Mouse (Mus musculus) olfactory bulb, adult 2 months (tissue): ENCODE results near the gene Frmd4b.

Source experiments
- CTCF ChIP-seq: fragments of 200-500 bp; IDR thresholded peaks from 2 replicates; pipeline ENCODE4 v1.5.1; 2012; ENCODE audit warnings: low read depth, mild to moderate bottlenecking, low read length, moderate library complexity; ENCODE audit not compliant: insufficient read depth
- POLR2A ChIP-seq: fragments of 200-500 bp; IDR thresholded peaks from 2 replicates; pipeline ENCODE4 v1.6.1; 2012; ENCODE audit warnings: mild to moderate bottlenecking, low read depth, low read length, moderate library complexity; ENCODE audit not compliant: insufficient read depth

- TF ChIP-seq POLR2A, result no peak
- TF ChIP-seq CTCF, result no peak
Observed at GRCm38 (mm10) chr6:97457954-97458353, 159.4 kb downstream of the Frmd4b start.
